ENCODE assay signal across 21 mouse cellular contexts in genomic region chr5:37796751-37797150, GRCm38 (mm10). TPM values are rescaled to one million over a fixed set of nuclear protein-coding genes. Genes with fewer than 3 reads are reported as not detected.
"Had no signal": no experiment of that assay in that cellular context is flagged by ENCODE, and none has a peak within 500 bp of the region (broad histone marks: within the 10 kb centered on the region; RNA-seq: fewer than 3 reads in every experiment).

No protein-coding gene starts in this region.

- H3K9me3 ChIP-seq: midbrain, embryonic 10.5 days; midbrain, embryonic 12.5 days; neural tube, embryonic 13.5 days; neural tube, embryonic 15.5 days; stomach, embryonic 15.5 days had no signal

- H3K9ac ChIP-seq: lung, embryonic 14.5 days; midbrain, embryonic 12.5 days; neural tube, embryonic 13.5 days; neural tube, embryonic 15.5 days; stomach, embryonic 15.5 days had no signal

- H3K27ac ChIP-seq: midbrain, embryonic 10.5 days; midbrain, embryonic 12.5 days; neural tube, embryonic 13.5 days; neural tube, embryonic 15.5 days; stomach, embryonic 15.5 days; stomach, postnatal 0 days had no signal

- H3K4me1 ChIP-seq: midbrain, embryonic 10.5 days; midbrain, embryonic 12.5 days; neural tube, embryonic 13.5 days; neural tube, embryonic 15.5 days; stomach, embryonic 15.5 days had no signal

- H3K27me3 ChIP-seq: midbrain, embryonic 12.5 days; neural tube, embryonic 13.5 days; stomach, embryonic 15.5 days had no signal

- H3K4me2 ChIP-seq: lung, embryonic 14.5 days; midbrain, embryonic 12.5 days; neural tube, embryonic 13.5 days; neural tube, embryonic 15.5 days; stomach, embryonic 15.5 days had no signal

- ATAC-seq: midbrain, embryonic 16.5 days had no signal

- H3K36me3 ChIP-seq: midbrain, embryonic 10.5 days; midbrain, embryonic 12.5 days; neural tube, embryonic 13.5 days; neural tube, embryonic 15.5 days; stomach, embryonic 15.5 days had no signal

- H3K4me3 ChIP-seq: midbrain, embryonic 10.5 days; midbrain, embryonic 12.5 days; myocyte; neural tube, embryonic 13.5 days; neural tube, embryonic 15.5 days; stomach, embryonic 15.5 days had no signal

- DNase-seq: lung, adult 18-20 months; lung, embryonic 14.5 days; lung, postnatal 10 days; lung, postnatal 4 days; midbrain, embryonic 14.5 days; retina, postnatal 1 day; right cerebral cortex, postnatal 14 days; thymus, adult 2 months; thymus, postnatal 25 days; thymus, postnatal 4 days had no signal

RNA-seq across cellular contexts. Expression of gene Msx1, which starts 27.6 kb away (rescaled TPM):
- total RNA-seq: megakaryocyte, adult 5-6 weeks; megakaryocyte-erythroid progenitor cell, adult 5-6 weeks had no signal
- polyA plus RNA-seq: testis, adult 2 months had no signal
